Mouse (Mus musculus) spleen, embryonic (tissue): ENCODE results near the gene Bnip1.

Experiments used
- CTCF ChIA-PET: fragments of 350-600 bp; sonication (Branson Sonifier 250); formaldehyde crosslinking; loops from one replicate; lab custom pipeline; 2022; lab: Charles Lee

Gene Bnip1

GRCm38 (mm10) chr17:26780750-26781571 lies at the start of gene Bnip1:
TSS of gene Bnip1 (plus strand) at chr17:26781066.
- CTCF ChIA-PET = interaction anchor here (0.6 to 1.6 kb wide), 4 partner anchors 11 to 1832 kb away, joined by 3 to 7 read pairs (median 4); no protein-coding TSS in a partner anchor

- CTCF ChIA-PET = no interaction called here
Measured at GRCm38 (mm10) chr17:26742581-26742980, 38.3 kb upstream of the Bnip1 start.

- CTCF ChIA-PET = no interaction called here
Measured at GRCm38 (mm10) chr17:26743294-26743693, 37.6 kb upstream of the Bnip1 start.

GRCm38 (mm10) chr17:26749975-26750374 lies 30.9 kb upstream of the Bnip1 start:
- CTCF ChIA-PET = no interaction called here

GRCm38 (mm10) chr17:26752297-26752696 lies 28.6 kb upstream of the Bnip1 start:
- CTCF ChIA-PET = interaction anchor here (0.6 kb wide), 1 partner anchor 260 kb away, joined by 6 read pairs; no protein-coding TSS in a partner anchor

GRCm38 (mm10) chr17:26753476-26753875 lies 27.4 kb upstream of the Bnip1 start:
- CTCF ChIA-PET = interaction anchor here (1.2 kb wide), 1 partner anchor 33 kb away, joined by 5 read pairs; no protein-coding TSS in a partner anchor

GRCm38 (mm10) chr17:26767100-26767753 lies 13.6 kb upstream of the Bnip1 start:
- CTCF ChIA-PET = no interaction called here

- CTCF ChIA-PET = no interaction called here
Measured at GRCm38 (mm10) chr17:26767754-26768124, 13.1 kb upstream of the Bnip1 start.

- CTCF ChIA-PET = interaction anchor here (0.7 kb wide), 1 partner anchor 8 kb away, joined by 5 read pairs; no protein-coding TSS in a partner anchor
Measured at GRCm38 (mm10) chr17:26776211-26776610, 4.7 kb upstream of the Bnip1 start.

- CTCF ChIA-PET = interaction anchor here (0.6 kb wide), 2 partner anchors 66 to 884 kb away, joined by 3 read pairs; no protein-coding TSS in a partner anchor
Measured at GRCm38 (mm10) chr17:26778001-26778400, 2.9 kb upstream of the Bnip1 start.

GRCm38 (mm10) chr17:26778430-26779100 lies 2.3 kb upstream of the Bnip1 start:
- CTCF ChIA-PET = interaction anchor here (0.6 kb wide), 1 partner anchor 66 kb away, joined by 3 read pairs; no protein-coding TSS in a partner anchor

GRCm38 (mm10) chr17:26779471-26779870 lies 1.4 kb upstream of the Bnip1 start:
- CTCF ChIA-PET = interaction anchor here (0.7 kb wide), 1 partner anchor 308 kb away, joined by 3 read pairs; no protein-coding TSS in a partner anchor

GRCm38 (mm10) chr17:26781610-26782043 lies 761 bp downstream of the Bnip1 start:
- CTCF ChIA-PET = interaction anchor here (1.0 to 1.6 kb wide), 2 partner anchors 10 to 103 kb away, joined by 4 read pairs; no protein-coding TSS in a partner anchor

- CTCF ChIA-PET = no interaction called here
Measured at GRCm38 (mm10) chr17:26784525-26784924, 3.7 kb downstream of the Bnip1 start.

- CTCF ChIA-PET = no interaction called here
Measured at GRCm38 (mm10) chr17:26786586-26786985, 5.7 kb downstream of the Bnip1 start.

GRCm38 (mm10) chr17:26788986-26789385 lies 8.1 kb downstream of the Bnip1 start:
- CTCF ChIA-PET = no interaction called here

- CTCF ChIA-PET = interaction anchor here (0.7 kb wide), 1 partner anchor 356 kb away, joined by 3 read pairs; no protein-coding TSS in a partner anchor
Measured at GRCm38 (mm10) chr17:26789460-26790268, 8.8 kb downstream of the Bnip1 start.

- CTCF ChIA-PET = no interaction called here
Measured at GRCm38 (mm10) chr17:26790269-26791214, 9.7 kb downstream of the Bnip1 start.

- CTCF ChIA-PET = interaction anchor here (0.6 to 0.9 kb wide), 2 partner anchors 10 to 160 kb away, joined by 4 to 11 read pairs; partner anchors contain the start of gene Bnip1
Measured at GRCm38 (mm10) chr17:26791580-26791979, 10.7 kb downstream of the Bnip1 start.
